Comparison of ENCODE assay signal across 8 mouse cellular contexts in genomic region chr17:26314291-26314690, GRCm38 (mm10).
A peak's percentile ranks its signal among the peaks of the same experiment; 100 is the strongest.
DNase-seq lines count a peak whose midpoint lies in the region; ATAC-seq and TF ChIP-seq lines count a peak whose summit lies in the region.

No protein-coding gene starts in this region.

- WGBS in hindbrain, embryonic 11.5 days, result 16% methylated on average over 6 of the region's 6 CpGs
- 13% methylated on average over 6 of the region's 6 CpGs for WGBS in hindbrain, embryonic 12.5 days
- WGBS in limb, embryonic 14.5 days, result 14% methylated on average over 6 of the region's 6 CpGs

- TF ChIP-seq POLR2A in limb, embryonic 14.5 days (IDR thresholded peaks at IDR 0.05; ENCODE audit: borderline replicate concordance, extremely low read depth, insufficient read depth, insufficient read length), result no peak

- no peak overlapping the region for H3K4me2 ChIP-seq in hindbrain, embryonic 11.5 days (replicated peaks; ENCODE audit: low read depth, low read length)
- H3K4me2 ChIP-seq in hindbrain, embryonic 12.5 days (replicated peaks), result no peak overlapping the region
- H3K4me2 ChIP-seq in limb, embryonic 14.5 days (replicated peaks; ENCODE audit: low read depth, low read length, severe bottlenecking), result no peak overlapping the region

- no peaks in the 10 kb centered on the region for H3K9me3 ChIP-seq in hindbrain, embryonic 11.5 days (ENCODE audit: control insufficient read depth, low read length)
- H3K9me3 ChIP-seq in hindbrain, embryonic 12.5 days (replicated peaks), result no peaks in the 10 kb centered on the region
- no peaks in the 10 kb centered on the region for H3K9me3 ChIP-seq in limb, embryonic 14.5 days (ENCODE audit: control insufficient read depth, low read length)

- H3K36me3 ChIP-seq in hindbrain, embryonic 11.5 days (ENCODE audit: control insufficient read depth, insufficient read depth, low read length), result no peaks in the 10 kb centered on the region
- H3K36me3 ChIP-seq in hindbrain, embryonic 12.5 days, result no peaks in the 10 kb centered on the region
- no peaks in the 10 kb centered on the region for H3K36me3 ChIP-seq in limb, embryonic 14.5 days (ENCODE audit: control insufficient read depth, insufficient read depth, low read length)

- peak; percentile 80 for DNase-seq in hindbrain, embryonic 11.5 days (ENCODE audit: low spot score)
- peak; percentile 31 for DNase-seq in cerebellum, adult 8-10 months
- peak; percentile 79 for DNase-seq in gastrocnemius, adult 2 months
- peak; percentile 90 for DNase-seq in kidney, adult 9 months
- peak; percentile 76 for DNase-seq in limb, embryonic 14.5 days (ENCODE audit: low spot score)
- DNase-seq in ovary, postnatal 36 days (ENCODE audit: low spot score), result peak; percentile 63
- peak; percentile 69 for DNase-seq in thymus, postnatal 14 days

- no peak for ATAC-seq in hindbrain, embryonic 11.5 days (ENCODE audit: low FRiP score)
- ATAC-seq in hindbrain, embryonic 12.5 days (ENCODE audit: low FRiP score), result no peak
- ATAC-seq in limb, embryonic 14.5 days (ENCODE audit: low FRiP score, low read depth), result no peak

- 0 out of 2 replicates have a peak, but pooled peaks cover 2% of the 10 kb centered on the region for H3K4me1 ChIP-seq in hindbrain, embryonic 11.5 days (replicated peaks; ENCODE audit: control insufficient read depth, insufficient read depth, low read length)
- no peaks in the 10 kb centered on the region for H3K4me1 ChIP-seq in hindbrain, embryonic 12.5 days
- no peaks in the 10 kb centered on the region for H3K4me1 ChIP-seq in limb, embryonic 14.5 days (ENCODE audit: control insufficient read depth, insufficient read depth, low read length)

- H3K27ac ChIP-seq in hindbrain, embryonic 11.5 days (ENCODE audit: low read depth, low read length), result no peak overlapping the region
- H3K27ac ChIP-seq in hindbrain, embryonic 12.5 days, result no peak overlapping the region
- peak overlapping the region; percentile 62; the same call in 1 of the 2 replicates for H3K27ac ChIP-seq in gastrocnemius, adult 2 months
- H3K27ac ChIP-seq in limb, embryonic 14.5 days (replicated peaks; ENCODE audit: low read depth, low read length), result no peak overlapping the region

- H3K9ac ChIP-seq in hindbrain, embryonic 11.5 days (ENCODE audit: low read depth, low read length), result no peak overlapping the region
- H3K9ac ChIP-seq in hindbrain, embryonic 12.5 days, result no peak overlapping the region
- H3K9ac ChIP-seq in limb, embryonic 14.5 days (ENCODE audit: low read depth, low read length, severe bottlenecking), result no peak overlapping the region

- no peaks in the 10 kb centered on the region for H3K27me3 ChIP-seq in hindbrain, embryonic 11.5 days (ENCODE audit: control insufficient read depth, insufficient read depth, low read length)
- H3K27me3 ChIP-seq in hindbrain, embryonic 12.5 days, result 0 out of 2 replicates have a peak, but pooled peaks cover 4% of the 10 kb centered on the region
- H3K27me3 ChIP-seq in limb, embryonic 14.5 days (ENCODE audit: control insufficient read depth, insufficient read depth, low read length), result peaks cover 8% of the 10 kb centered on the region; the same call in 1 of the 2 replicates

- peak; percentile 66 for TF ChIP-seq CTCF in gastrocnemius, adult 2 months (IDR thresholded peaks at IDR 0.05)

- intact Hi-C loops in gastrocnemius, adult 2 months (cut with DNase I), result loop anchor here (1.0 to 10.0 kb wide), 3 partner anchors 55 to 321 kb away; no protein-coding TSS in a partner anchor

- H3K4me3 ChIP-seq in hindbrain, embryonic 11.5 days (ENCODE audit: low read depth, low read length), result no peak overlapping the region
- no peak overlapping the region for H3K4me3 ChIP-seq in hindbrain, embryonic 12.5 days
- H3K4me3 ChIP-seq in gastrocnemius, adult 2 months, result no peak overlapping the region
- no peak overlapping the region for H3K4me3 ChIP-seq in limb, embryonic 14.5 days (replicated peaks; ENCODE audit: low read length)

Comparison
In these comparisons a context has a peak if more than half of its experiments do, and no peak if none do; other contexts are left out.
1. DNase-seq: peak in every context shown above with its lines; median percentile 90 in kidney, adult 9 months; 80 in hindbrain, embryonic 11.5 days; 79 in gastrocnemius, adult 2 months; 76 in limb, embryonic 14.5 days; 69 in thymus, postnatal 14 days; 63 in ovary, postnatal 36 days; 31 in cerebellum, adult 8-10 months.